Mouse (Mus musculus) liver, postnatal 0 days (tissue): ENCODE measurements around the gene Dpyd.

Experiments
- CTCF ChIP-seq: sonication (generic); IDR thresholded peaks from 2 replicates; pipeline ENCODE4 v1.5.1; 2016; ENCODE audit warnings: antibody characterized with exemption, low read depth
- EP300 ChIP-seq: IDR thresholded peaks from 2 replicates; pipeline ENCODE4 v1.6.1; 2016; ENCODE audit warnings: antibody characterized with exemption, low read depth, mild to moderate bottlenecking

DNA sequence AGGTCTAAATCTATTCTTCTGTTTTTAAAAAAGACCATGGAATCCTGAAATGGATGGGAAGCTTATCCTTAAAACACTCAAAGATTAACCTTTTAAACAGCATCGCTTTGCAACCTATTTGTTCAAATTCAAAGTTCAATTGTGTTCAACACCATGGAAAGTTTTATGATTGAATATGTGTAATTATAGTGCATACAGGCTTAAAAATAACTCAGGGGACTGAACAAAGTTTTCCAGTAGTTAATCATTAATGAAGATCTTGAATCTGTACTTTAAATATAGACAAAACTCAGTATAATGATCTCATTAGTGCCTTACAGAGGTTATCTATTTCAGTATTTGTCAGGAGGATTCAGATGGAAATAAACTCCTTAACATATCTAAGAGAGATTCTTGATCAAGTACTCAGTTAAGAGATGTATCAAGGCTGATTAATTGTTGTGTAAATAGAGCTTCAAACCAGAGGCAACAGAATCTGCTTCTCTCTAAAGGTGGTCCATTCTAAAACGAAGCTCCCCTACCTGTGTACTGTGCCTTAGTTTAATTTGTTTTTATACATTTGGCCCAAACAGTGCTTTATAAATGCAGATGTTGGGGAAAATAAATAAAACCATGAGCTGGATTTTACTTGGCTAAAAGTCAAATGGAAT is 659.0 kb downstream of the Dpyd start:
- no peak for TF ChIP-seq CTCF
- TF ChIP-seq EP300: no peak
